Mouse (Mus musculus): ENCODE measurements at regions not wholly inside any gene's neighbourhood (a gene's known extent, or its start where the extent isn't known, plus 50 kb on each side); places are given as distances from the start of the nearest gene placed in this dataset.

DNA sequence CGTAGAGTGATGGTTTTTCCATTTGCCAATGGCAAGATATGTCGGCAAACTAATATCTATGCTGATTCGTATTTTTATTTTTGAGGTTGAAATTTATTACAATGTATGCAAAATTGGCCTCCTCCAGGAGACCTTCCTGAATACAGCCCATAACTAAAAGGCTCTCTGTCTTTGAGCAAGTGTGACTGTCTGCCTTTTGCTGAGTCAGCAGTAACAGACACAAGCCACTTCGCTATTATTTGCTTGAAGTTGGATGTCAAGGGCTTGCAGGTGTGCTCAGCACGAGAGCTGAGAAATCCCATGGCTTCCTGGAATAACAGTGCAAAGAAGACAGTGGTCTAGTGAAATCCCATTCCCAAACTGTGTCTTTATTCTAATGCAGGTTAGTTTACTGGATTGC, 56.9 kb downstream of the Dmrt2 start:
- DNase-seq (ENCODE audit: extremely low spot score in 1 of 2, low spot score in 1 of 2), result no peak

DNA sequence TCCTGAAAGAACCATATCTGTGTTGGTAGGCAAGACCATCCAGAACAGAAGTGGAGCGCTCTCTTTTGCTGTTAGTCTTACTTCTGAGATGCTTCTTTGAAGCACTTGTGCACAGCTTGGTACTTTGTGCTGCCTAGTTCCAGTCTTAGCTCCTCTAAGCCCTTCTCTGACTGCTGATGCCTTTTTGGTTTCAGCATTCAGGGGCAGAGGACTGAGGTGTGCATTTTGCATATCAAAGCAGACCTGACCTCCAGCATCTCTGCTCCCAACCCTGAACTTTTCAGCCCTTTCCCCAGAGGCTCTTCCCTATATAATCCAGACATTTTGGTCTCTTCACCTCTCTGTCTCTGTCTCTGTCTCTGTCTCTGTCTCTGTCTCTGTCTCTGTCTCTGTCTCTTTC, 57.4 kb downstream of the Dmrt2 start:
- no peak for DNase-seq (ENCODE audit: extremely low spot score in 1 of 2, low spot score in 1 of 2)

DNA sequence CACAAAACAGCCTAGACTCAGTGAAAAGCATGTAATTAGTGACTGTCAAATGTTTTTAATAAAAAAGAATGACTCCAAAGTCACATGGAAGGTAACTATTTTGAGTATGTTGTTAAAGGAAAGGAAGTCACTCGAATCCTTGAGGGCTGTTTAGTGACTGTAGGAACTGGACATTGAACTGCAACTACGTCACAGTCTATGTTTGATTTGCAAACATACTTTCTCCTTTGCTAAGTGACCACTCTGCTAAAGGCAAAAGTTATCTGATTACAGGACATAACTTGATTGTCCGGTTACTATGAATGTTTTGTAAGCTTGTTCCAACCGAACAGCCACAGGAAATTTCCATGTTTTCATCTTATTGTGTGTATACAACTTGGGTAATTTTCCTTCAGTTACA, 106.2 kb downstream of the Dmrt2 start:
- no peak for DNase-seq (ENCODE audit: extremely low spot score in 1 of 2, low spot score in 1 of 2)

DNA sequence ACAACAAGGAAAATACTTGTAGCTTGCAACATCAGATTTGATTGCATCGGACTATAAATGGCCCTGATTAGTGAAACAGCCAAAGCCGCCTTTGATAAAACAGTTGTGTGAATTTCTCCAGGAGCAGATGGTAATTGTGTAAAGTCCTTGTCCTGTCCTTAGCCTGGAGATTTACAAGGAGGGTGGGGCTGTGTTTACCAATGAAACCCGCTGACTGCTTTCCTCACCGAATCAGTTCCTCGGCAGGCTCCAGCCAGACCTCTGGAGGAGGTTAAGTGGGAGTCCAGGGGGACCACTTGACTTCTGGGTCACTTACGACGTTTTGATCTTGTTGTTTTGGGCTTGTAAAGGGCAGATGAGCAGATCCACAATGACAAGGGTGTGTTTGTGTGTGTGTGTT, 107.1 kb downstream of the Dmrt2 start:
- DNase-seq (ENCODE audit: extremely low spot score in 1 of 2, low spot score in 1 of 2), result no peak

DNA sequence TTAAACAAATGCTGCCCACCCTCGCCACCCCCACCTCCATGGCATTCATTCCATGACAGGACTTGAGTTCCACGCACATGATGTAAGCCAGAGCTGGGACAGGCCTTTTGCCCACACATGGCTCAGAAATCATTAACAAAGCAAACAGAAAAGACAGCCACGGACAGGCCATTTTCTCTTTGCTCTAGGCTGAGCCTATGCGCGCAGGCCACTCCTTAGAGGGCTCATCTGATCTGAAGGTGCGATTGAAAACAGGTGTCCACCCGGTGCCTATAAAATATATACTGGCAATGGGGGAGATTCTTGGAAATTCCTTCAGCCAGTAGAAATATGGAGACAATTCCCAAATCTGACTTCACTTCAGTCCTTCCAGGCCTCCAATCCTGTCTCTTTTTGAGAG, 109.1 kb downstream of the Dmrt2 start:
- DNase-seq (ENCODE audit: extremely low spot score in 1 of 2, low spot score in 1 of 2), result no peak

DNA sequence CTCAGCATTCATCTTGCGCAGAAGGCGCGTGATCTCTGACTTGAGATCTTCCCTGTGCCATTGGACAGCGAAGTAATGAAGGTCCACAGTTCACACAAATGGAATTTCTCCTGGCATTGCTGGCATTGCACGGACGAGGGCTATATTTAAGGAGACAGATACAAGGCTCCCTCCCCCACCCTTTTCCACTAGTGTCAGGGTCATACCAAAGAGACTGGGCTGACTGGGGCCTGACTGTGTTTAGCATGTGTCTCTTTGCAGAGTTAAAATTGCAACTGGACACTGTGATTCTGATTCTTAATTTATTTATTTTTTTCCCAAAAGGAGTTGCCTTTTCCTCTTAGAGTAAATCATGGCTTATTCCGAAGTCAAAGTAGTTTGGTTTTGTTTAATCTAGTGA, 130.5 kb downstream of the Dmrt2 start:
- DNase-seq (ENCODE audit: extremely low spot score in 1 of 2, low spot score in 1 of 2), result no peak

DNA sequence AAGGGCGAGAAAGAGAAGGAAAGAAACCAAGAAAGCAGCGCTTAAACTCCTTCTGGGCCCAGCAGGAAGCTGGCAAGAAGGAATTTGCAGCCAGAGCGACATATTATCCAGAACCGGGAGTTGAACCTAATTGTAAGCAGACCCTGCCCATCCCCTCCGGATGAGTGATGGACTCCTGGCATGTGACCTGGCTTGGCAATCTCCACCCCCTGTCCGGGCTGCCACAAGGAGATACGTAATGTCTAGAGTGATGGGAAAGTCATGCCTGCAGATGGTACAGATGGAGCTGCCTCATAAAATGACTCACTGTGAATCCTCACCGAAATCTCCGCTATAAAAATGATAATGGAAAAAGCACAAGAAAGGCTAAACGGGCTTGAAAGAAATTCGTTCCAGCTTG, 133.1 kb downstream of the Dmrt2 start:
- DNase-seq (ENCODE audit: extremely low spot score in 1 of 2, low spot score in 1 of 2), result peak in 1 of 2 experiments; percentile 31

DNA sequence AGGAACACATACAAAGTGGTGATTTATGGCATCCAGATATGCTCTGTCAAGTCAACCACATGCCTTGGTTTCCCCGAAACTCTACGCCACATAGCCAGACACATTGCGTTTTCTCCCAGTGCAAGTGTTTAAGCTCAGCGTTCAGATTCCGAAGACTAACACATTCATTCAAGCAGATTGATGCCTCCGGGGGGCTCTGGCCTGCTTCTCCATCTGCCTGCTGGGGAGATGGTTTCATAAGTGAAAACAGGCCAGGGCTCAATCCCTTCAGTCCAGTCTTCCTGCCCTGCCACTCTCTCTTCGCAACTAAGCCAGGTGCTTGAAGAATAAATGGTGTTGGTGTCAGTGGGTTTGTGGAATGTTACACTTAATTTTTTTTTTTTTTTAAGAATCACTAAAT, 141.4 kb downstream of the Dmrt2 start:
- no peak for DNase-seq (ENCODE audit: extremely low spot score in 1 of 2, low spot score in 1 of 2)

DNA sequence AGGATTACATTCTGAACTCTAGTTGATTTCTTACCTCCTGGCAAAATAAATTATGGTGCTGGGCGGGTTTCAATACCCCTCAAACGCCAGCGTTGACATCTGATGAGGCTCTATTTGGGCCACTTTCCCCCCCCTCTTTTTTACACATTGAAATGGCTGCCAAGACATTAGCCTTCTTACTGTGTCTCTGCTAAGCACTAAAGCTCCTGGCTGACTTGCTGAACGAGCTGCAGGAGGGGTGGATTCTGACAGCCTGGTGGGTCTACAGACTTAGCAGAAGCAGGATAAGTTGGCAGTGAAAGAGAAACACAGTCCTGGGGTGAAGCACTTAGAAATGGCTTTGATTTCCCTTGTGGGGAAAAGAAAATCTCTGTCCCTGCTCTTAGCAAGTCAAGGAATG, 172.9 kb downstream of the Dmrt2 start:
- DNase-seq (ENCODE audit: extremely low spot score in 1 of 2, low spot score in 1 of 2), result no peak

DNA sequence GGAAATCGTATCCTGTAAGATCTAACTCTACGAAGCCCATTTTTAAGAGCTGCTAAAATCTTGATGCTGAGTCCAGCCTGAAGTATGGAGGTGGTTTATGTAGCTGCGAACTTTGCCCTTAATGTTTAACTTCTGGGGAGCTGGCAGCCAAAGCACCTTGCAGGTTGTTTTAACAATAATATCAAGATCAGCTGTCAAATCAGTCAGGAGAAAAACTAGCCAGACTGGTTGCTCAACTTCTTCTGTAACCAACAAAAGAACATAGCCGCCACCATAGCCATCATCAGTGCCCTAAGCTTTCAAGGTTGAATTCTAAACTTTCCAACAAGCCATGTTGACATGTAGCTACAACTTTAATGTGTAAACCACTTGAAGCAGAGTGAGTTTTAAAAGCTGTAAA, 184.1 kb downstream of the Dmrt2 start:
- DNase-seq (ENCODE audit: extremely low spot score in 1 of 2, low spot score in 1 of 2), result no peak

DNA sequence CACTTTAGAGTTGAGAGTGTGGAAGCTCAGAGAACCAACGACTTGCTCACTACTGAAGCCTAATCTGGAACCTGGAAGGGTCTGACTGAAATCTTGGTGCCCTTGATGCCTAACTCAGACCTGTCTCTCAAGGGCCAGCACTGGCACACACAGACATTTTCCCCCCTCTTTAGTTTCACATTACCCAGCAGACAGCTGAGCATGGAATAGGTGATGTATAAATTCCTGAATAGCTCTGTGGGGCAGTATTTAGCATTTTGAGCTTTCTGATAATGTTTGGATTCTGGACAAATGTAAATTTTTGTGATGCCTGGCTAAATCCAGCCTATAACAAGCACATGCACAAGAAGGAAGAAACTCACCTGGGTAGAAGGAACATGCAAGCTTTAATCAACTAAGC, 191.1 kb downstream of the Dmrt2 start:
- no peak for DNase-seq (ENCODE audit: extremely low spot score in 1 of 2, low spot score in 1 of 2)

DNA sequence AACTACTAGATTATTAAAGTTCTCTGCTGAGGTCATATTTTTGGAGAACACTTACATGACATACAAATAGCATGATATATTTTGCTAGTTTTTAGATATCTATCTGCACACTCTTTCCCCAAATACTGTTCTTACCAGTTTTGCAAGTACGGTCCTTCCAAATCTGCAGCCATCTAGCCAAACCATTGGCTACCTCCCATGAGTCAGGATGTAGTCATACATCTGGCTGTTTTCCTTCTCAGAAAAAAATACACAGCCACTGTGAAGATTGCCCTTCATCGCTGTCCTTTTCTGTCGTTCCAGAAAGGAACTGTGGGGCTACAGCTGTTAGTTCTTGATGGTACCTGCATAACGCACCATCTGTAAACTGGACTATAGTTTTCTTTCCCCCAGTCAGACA, 234.5 kb downstream of the Dmrt2 start:
- DNase-seq (ENCODE audit: extremely low spot score in 1 of 2, low spot score in 1 of 2), result no peak

DNA sequence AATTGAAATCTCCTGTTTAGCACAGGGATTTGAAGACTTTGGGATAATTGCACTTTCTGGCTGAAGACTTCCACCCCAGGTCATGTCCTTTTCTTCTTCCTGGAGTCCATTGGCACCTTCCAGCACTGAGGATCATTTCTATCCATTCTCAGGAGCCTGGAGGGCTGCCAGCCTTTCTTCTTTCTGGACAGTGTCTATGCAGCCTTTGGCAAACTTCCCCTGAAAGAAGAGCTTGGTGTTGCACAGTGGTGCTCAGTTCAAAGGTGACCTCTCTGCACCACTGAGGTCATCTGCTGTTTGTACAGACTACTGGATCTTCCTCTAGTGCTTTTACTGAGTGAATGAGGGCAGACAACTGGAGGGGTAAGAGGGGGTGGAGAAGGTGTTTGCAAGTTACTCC, 249.8 kb downstream of the Dmrt2 start:
- no peak for DNase-seq (ENCODE audit: extremely low spot score in 1 of 2, low spot score in 1 of 2)

DNA sequence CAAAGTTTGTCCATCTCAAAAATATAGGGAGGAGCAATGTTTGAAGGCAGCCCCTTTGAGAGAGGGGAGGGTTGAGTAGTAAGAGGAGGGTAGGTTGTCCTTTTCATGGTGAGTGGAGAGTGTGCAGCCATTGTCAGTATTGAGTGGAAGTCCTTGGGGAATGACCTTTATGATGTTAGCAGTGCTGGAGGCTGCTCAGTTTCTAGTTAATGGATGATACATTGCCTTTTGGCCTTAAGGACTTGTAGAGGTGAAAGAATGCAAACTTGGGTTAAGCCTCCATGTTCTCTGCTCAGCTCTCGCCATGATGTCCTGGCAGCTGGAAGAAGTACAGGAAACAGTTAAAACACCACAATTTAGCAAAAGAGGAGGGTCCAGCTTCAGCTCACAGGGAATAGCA, 250.6 kb downstream of the Dmrt2 start:
- no peak for DNase-seq (ENCODE audit: extremely low spot score in 1 of 2, low spot score in 1 of 2)

DNA sequence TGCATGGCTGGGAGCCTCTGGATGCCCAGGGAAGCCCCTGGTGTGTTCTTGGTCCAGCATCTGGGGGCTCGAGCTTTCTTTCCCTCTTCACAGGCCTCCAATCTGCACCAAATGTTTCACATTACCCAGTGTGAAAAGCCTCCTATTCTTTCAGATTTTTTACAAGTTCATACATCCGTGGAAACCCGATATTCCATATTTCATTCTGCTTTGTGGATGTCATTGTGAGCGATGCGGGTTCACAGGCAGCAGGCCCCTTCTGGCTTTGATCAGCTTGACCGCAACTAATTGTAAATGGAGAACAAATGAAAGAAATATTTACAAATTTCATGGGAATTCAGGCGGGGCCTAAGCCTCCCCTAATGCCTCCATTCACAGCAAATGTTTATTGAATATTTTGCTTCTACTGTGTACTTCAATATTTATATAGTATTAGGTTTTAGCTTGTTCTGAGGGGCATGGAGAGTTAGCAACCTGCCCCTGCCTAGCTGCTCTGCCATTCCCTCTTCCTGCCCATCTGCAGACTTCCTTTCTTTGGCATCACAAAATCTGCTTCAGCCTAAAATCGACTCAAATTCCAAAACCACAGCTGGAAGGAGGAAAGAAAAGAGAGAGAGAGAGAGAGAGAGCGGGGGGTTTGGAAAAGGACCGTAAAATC, 251.6 kb downstream of the Dmrt2 start:
- DNase-seq (ENCODE audit: extremely low spot score in 1 of 2, low spot score in 1 of 2), result no peak

DNA sequence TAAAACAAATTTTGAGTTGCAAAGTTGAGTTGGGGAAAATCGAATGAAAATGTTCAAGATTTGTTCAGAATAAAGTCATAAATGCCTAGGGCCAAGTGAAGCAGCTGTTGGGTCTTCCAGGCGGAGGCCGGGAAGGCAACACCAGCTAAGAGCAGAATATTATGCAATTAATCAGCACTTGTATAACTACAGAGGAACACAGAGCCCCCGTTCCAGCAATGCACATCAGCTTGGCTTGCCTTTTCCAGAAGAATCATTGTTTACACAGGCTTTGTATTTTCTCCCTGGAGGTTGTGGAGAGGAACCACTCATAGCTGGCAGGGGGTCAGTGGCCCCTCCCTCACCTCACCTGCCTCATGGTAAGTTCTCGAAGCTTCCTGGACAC, 252.2 kb downstream of the Dmrt2 start:
- no peak for DNase-seq (ENCODE audit: extremely low spot score in 1 of 2, low spot score in 1 of 2)

DNA sequence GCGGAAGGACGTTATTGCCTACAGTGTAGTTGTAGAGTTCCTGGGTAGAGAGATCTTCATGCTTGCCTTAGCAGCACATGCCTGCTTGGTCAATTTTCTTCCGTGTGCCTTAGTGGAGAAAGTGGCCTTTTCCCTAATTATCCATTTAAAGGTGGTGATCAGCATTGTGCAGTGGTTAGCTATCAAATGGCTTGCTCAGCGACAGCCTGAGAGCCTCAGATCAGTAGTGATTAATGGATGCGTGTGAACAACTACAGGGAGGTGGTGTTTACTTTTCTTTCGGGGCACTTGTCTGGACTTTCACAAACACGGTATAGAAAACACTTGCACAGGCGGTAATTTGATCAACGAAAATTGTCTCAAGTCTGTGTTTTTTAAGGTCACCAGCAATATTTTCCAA, 255.0 kb downstream of the Dmrt2 start:
- no peak for DNase-seq (ENCODE audit: extremely low spot score in 1 of 2, low spot score in 1 of 2)

DNA sequence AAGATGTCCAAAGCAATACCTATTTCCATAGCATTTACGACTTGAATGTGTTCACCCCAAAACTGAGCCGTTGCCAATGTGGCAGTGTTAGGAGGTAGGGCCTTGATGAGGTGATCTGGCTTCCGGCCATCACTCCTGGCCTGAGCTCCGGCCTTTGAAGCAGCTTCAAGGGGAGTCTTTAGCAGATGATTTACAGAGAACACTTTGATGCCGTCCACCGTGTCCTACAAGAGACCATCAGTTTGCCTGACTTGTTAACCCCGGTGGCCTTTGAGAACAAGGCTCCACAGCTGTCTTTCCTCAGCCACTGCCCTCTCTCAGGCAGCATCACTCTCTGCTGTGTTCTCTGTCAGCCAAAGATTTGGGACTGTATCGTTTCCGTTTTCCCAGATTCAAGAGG, 265.1 kb downstream of the Dmrt2 start:
- no peak for DNase-seq (ENCODE audit: extremely low spot score in 1 of 2, low spot score in 1 of 2)

DNA sequence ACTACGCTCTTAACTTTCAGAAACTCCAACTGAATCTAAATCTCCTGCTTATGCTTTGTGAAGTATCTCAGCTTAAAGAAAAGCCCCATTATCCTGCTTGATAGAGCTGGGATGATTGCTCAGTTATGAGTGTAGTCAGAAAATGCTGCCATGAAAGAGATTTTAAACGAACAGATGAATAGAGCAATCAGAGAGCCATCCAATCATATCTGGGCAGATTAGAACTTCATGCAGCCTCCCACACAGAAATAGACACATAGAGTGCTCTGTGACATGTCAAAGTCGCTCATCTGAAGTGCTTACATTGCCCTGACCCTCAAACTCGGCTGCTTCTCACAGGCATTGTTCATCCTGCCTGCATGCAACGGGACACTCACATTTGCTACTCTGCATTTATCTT, 299.0 kb downstream of the Dmrt2 start:
- no peak for DNase-seq (ENCODE audit: extremely low spot score in 1 of 2, low spot score in 1 of 2)

DNA sequence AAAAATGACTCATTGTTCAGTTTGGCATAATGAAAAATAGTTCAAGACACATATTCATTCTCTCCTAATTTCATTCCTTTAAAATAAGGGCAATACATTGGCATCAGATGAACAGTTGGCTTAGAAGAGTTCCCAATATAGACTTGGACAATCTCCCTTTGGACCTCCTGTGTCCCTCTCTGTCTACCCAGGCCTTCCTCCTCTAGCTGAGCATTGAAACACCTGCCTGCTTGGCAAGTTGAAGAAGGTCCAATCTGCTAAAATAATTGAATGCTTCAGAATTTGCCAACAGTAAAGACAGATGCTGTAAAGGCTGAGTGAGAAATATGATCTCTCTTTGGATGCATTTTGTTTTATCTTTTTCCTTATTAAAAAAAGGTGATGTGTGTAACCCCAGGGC, 303.0 kb downstream of the Dmrt2 start:
- DNase-seq (ENCODE audit: extremely low spot score in 1 of 2, low spot score in 1 of 2), result no peak

DNA sequence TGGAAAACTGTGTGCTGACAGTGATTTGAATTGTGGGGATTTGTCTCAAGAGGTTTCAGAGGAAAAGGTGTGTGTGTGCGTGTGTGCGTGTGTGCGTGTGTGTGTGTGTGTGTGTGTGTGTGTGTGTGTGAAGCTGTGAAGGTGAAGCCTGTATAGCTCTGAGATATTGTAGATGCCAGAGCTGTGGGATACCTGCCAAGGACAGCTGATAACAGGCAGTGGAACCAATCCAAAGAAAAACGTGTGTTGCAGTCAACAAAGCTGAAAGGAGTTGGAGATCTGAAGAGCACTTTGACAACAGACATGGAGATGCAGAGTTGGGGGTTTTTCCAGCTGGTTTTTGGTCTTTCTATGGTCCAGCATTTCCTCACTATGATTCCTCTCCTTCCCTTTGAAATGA, 308.1 kb downstream of the Dmrt2 start:
- no peak for DNase-seq (ENCODE audit: extremely low spot score in 1 of 2, low spot score in 1 of 2)

DNA sequence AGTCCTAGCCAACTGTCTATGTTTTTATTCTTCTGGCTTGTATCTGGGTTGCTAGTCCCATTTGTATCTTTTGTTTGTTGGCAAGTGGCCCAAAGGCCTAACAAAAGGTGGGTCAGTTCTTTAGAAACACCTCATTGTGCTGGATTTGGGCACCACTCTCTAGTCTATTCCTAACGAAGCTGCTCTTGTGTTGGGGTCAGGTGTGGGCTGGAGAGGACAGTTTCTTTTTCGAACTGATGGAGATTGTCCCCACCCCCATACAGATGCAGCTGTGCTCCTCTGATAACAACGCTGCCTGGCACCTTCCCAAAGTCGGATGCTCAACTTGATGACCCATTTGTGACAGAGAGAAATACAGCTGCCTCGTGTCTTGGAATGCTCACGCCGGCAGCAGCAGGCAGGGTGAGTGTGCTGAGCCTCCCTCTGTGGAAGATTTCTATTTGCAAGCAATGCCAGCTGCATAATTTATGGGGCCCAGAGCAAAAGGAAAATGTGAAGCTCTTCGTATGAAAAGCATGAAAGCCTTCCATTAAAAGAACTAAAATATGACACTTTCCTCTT, 342.5 kb downstream of the Dmrt2 start:
- DNase-seq (ENCODE audit: extremely low spot score in 1 of 2, low spot score in 1 of 2), result peak in 1 of 2 experiments; percentile 13

DNA sequence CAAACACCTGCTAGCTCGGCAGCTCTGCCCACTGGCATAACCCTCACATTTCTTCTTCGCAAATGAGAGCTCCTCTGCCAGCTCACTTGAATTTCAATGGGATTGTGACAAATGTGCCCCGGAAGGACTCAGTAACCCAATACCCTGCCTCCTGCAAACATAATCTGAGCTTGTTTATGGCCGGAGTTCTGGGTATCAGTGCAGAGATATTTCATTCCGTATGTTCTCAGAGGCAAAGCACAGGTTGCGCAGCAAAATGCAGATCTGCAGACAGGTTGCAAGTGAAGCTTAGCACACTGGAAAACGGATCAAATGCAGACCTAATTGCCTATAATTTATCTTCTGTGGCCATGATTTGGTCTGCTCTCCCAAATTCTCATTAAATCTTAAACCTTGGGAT, 348.9 kb downstream of the Dmrt2 start:
- DNase-seq (ENCODE audit: extremely low spot score in 1 of 2, low spot score in 1 of 2), result no peak

All from layer of hippocampus, postnatal 25 days (tissue).